Mouse (Mus musculus) MEL (cell line): ENCODE data around the gene Krt18. TPM values are rescaled to one million over a fixed set of nuclear protein-coding genes. Genes with fewer than 3 reads are reported as not detected.

ENCODE experiments used
- DNase-seq: peaks from one replicate; pipeline ENCODE4 v3.0.0; 2011; ENCODE audit warnings: low read depth, low spot score
- H3K27ac ChIP-seq: 2 replicates; pipeline ENCODE4 v1.5.1; 2012; ENCODE audit warnings: low read depth, mild to moderate bottlenecking, control low read depth, low read length, moderate library complexity; ENCODE audit not compliant: control insufficient read depth
- H3K27me3 ChIP-seq, 2 experiments: fragments of 150-350 bp in 1 of 2; sonication (generic) in 1 of 2; 2 replicates each; pipeline ENCODE4 v1.6.1; 2012; ENCODE audit warnings: low read length in 2 of 2, mild to moderate bottlenecking in 2 of 2, improper control_type of control experiment in 1 of 2, moderate library complexity in 1 of 2; ENCODE audit not compliant: insufficient read depth in 2 of 2, control insufficient read depth in 1 of 2
- H3K36me3 ChIP-seq, 2 experiments: 2 replicates each; pipeline ENCODE4 v1.6.1; 2012 to 2014; ENCODE audit warnings: low read length in 2 of 2, improper control_type of control experiment in 1 of 2, inconsistent platforms in 1 of 2, mild to moderate bottlenecking in 1 of 2; ENCODE audit not compliant: insufficient read depth in 2 of 2, control insufficient read depth in 1 of 2
- H3K4me1 ChIP-seq, 2 experiments: fragments of 150-350 bp in 1 of 2; sonication (generic) in 1 of 2; 2 replicates each; pipeline ENCODE4 v1.6.1; 2012; ENCODE audit warnings: low read length in 2 of 2, improper control_type of control experiment in 1 of 2, mild to moderate bottlenecking in 1 of 2; ENCODE audit not compliant: insufficient read depth in 2 of 2, control insufficient read depth in 1 of 2
- H3K4me3 ChIP-seq, 2 experiments: fragments of 150-350 bp in 1 of 2; sonication (generic) in 1 of 2; 2 replicates each; pipeline ENCODE4 v1.5.1; 2012; ENCODE audit warnings: low read depth in 2 of 2, low read length in 2 of 2, mild to moderate bottlenecking in 2 of 2, moderate library complexity in 2 of 2, control low read depth in 1 of 2, improper control_type of control experiment in 1 of 2; ENCODE audit not compliant: control insufficient read depth in 1 of 2, insufficient read depth in 1 of 2
- H3K79me2 ChIP-seq: 2 replicates; pipeline ENCODE4 v1.6.1; 2012; ENCODE audit warnings: mild to moderate bottlenecking, low read length, moderate library complexity; ENCODE audit not compliant: control insufficient read depth, poor library complexity, insufficient read depth
- H3K9ac ChIP-seq: 2 replicates; pipeline ENCODE4 v1.6.1; 2012; ENCODE audit warnings: low read depth, mild to moderate bottlenecking, control low read depth, low read length, moderate library complexity; ENCODE audit not compliant: control insufficient read depth, poor library complexity, severe bottlenecking
- H3K9me3 ChIP-seq: fragments of 150-350 bp; sonication (generic); replicated peaks from 2 replicates; pipeline ENCODE4 v1.6.1; 2012; ENCODE audit warnings: mild to moderate bottlenecking, low read length, improper control_type of control experiment, moderate library complexity; ENCODE audit not compliant: insufficient read depth
- BHLHE40 ChIP-seq: IDR thresholded peaks from 2 replicates; pipeline ENCODE4 v1.6.1; 2012; ENCODE audit warnings: low read depth, mild to moderate bottlenecking, inconsistent platforms, low read length, improper control_type of control experiment, borderline replicate concordance
- CHD1 ChIP-seq: IDR thresholded peaks from 2 replicates; pipeline ENCODE4 v1.6.1; 2012; ENCODE audit warnings: low read depth, mild to moderate bottlenecking, inconsistent platforms, low read length, improper control_type of control experiment
- CHD2 ChIP-seq: IDR thresholded peaks from 2 replicates; pipeline ENCODE4 v1.6.1; 2011; ENCODE audit warnings: low read length, improper control_type of control experiment
- CTCF ChIP-seq, 3 experiments: IDR thresholded peaks in 2 of 3; conservative IDR thresholded peaks in 1 of 3; 2 replicates each; pipeline ENCODE4 v1.5.1; 2011 to 2012; ENCODE audit warnings: low read length in 3 of 3, low read depth in 2 of 3, mild to moderate bottlenecking in 2 of 3, improper control_type of control experiment in 1 of 3, inconsistent platforms in 1 of 3, mixed read lengths in 1 of 3, moderate library complexity in 1 of 3; ENCODE audit not compliant: control insufficient read depth in 1 of 3, insufficient read depth in 1 of 3, poor library complexity in 1 of 3, severe bottlenecking in 1 of 3
- ELF1 ChIP-seq: IDR thresholded peaks from 2 replicates; pipeline ENCODE4 v1.6.1; 2014; ENCODE audit warnings: low read depth, mild to moderate bottlenecking, inconsistent platforms, low read length, improper control_type of control experiment, moderate library complexity
- ETS1 ChIP-seq: IDR thresholded peaks from 2 replicates; pipeline ENCODE4 v1.6.1; 2012; ENCODE audit warnings: low read depth, mild to moderate bottlenecking, inconsistent platforms, low read length, improper control_type of control experiment, moderate library complexity
- GABPA ChIP-seq: IDR thresholded peaks from 2 replicates; pipeline ENCODE4 v1.6.1; 2012; ENCODE audit warnings: low read depth, mild to moderate bottlenecking, inconsistent platforms, low read length, improper control_type of control experiment, moderate library complexity
- GATA1 ChIP-seq: IDR thresholded peaks from 2 replicates; pipeline ENCODE4 v1.6.1; 2011; ENCODE audit warnings: low read depth, low read length, improper control_type of control experiment
- HCFC1 ChIP-seq: IDR thresholded peaks from 2 replicates; pipeline ENCODE4 v1.6.1; 2012; ENCODE audit warnings: low read depth, mild to moderate bottlenecking, inconsistent platforms, low read length, improper control_type of control experiment, moderate library complexity
- JUND ChIP-seq: IDR thresholded peaks from 2 replicates; pipeline ENCODE4 v1.6.1; 2011; ENCODE audit warnings: low read depth, mild to moderate bottlenecking, improper control_type of control experiment, low read length
- KAT2A ChIP-seq: conservative IDR thresholded peaks from 2 replicates; pipeline ENCODE4 v1.6.1; 2012; ENCODE audit warnings: low read depth, low read length, improper control_type of control experiment, inconsistent platforms
- MAFK ChIP-seq: IDR thresholded peaks from 2 replicates; pipeline ENCODE4 v1.6.1; 2011; ENCODE audit warnings: low read depth, mild to moderate bottlenecking, low read length, improper control_type of control experiment, borderline replicate concordance
- MAX ChIP-seq: IDR thresholded peaks from 2 replicates; pipeline ENCODE4 v1.6.1; 2011; ENCODE audit warnings: low read length, improper control_type of control experiment
- MAZ ChIP-seq: IDR thresholded peaks from 2 replicates; pipeline ENCODE4 v1.6.1; 2012; ENCODE audit warnings: low read depth, mild to moderate bottlenecking, inconsistent platforms, low read length, improper control_type of control experiment
- MEF2A ChIP-seq: IDR thresholded peaks from 2 replicates; pipeline ENCODE4 v1.6.1; 2014; ENCODE audit warnings: low read depth, mild to moderate bottlenecking, inconsistent platforms, low read length, improper control_type of control experiment; ENCODE audit not compliant: poor library complexity, insufficient replicate concordance, severe bottlenecking; ENCODE audit errors: extremely low read depth
- MXI1 ChIP-seq: IDR thresholded peaks from 2 replicates; pipeline ENCODE4 v1.6.1; 2011; ENCODE audit warnings: mild to moderate bottlenecking, low read depth, low read length, improper control_type of control experiment
- MYB ChIP-seq: IDR thresholded peaks from 2 replicates; pipeline ENCODE4 v1.6.1; 2011; ENCODE audit warnings: mild to moderate bottlenecking, low read depth, low read length, improper control_type of control experiment
- MYC ChIP-seq: IDR thresholded peaks from 2 replicates; pipeline ENCODE4 v1.6.1; 2011; ENCODE audit warnings: low read depth, mild to moderate bottlenecking, low read length, improper control_type of control experiment, moderate library complexity
- NELFE ChIP-seq: IDR thresholded peaks from 2 replicates; pipeline ENCODE4 v1.6.1; 2011; ENCODE audit warnings: low read depth, low read length, improper control_type of control experiment
- NRF1 ChIP-seq: IDR thresholded peaks from 2 replicates; pipeline ENCODE4 v1.6.1; 2014; ENCODE audit warnings: low read depth, mild to moderate bottlenecking, inconsistent platforms, low read length, improper control_type of control experiment, moderate library complexity; ENCODE audit not compliant: poor library complexity, insufficient read depth, severe bottlenecking
- POLR2A ChIP-seq, 2 experiments: IDR thresholded peaks; 2 replicates each; pipeline ENCODE4 v1.6.1; 2011 to 2012; ENCODE audit warnings: low read length in 2 of 2, mild to moderate bottlenecking in 2 of 2, control low read depth in 1 of 2, improper control_type of control experiment in 1 of 2, low read depth in 1 of 2, moderate library complexity in 1 of 2; ENCODE audit not compliant: control insufficient read depth in 1 of 2, insufficient read depth in 1 of 2, poor library complexity in 1 of 2
- POLR2AphosphoS2 ChIP-seq: IDR thresholded peaks from 2 replicates; pipeline ENCODE4 v1.6.1; 2011; ENCODE audit warnings: low read length, improper control_type of control experiment
- POLR2AphosphoS5 ChIP-seq: IDR thresholded peaks from 2 replicates; pipeline ENCODE4 v1.6.1; 2012; ENCODE audit warnings: low read depth, borderline replicate concordance, mild to moderate bottlenecking, inconsistent platforms, low read length, moderate library complexity, mixed read lengths
- RAD21 ChIP-seq: IDR thresholded peaks from 2 replicates; pipeline ENCODE4 v1.6.1; 2011; ENCODE audit warnings: mild to moderate bottlenecking, low read depth, low read length, improper control_type of control experiment
- RCOR1 ChIP-seq: IDR thresholded peaks from 2 replicates; pipeline ENCODE4 v1.6.1; 2012; ENCODE audit warnings: low read depth, mild to moderate bottlenecking, inconsistent platforms, low read length, improper control_type of control experiment
- SIN3A ChIP-seq: IDR thresholded peaks from 2 replicates; pipeline ENCODE4 v1.6.1; 2012; ENCODE audit warnings: low read length, improper control_type of control experiment, inconsistent platforms
- SMC3 ChIP-seq: IDR thresholded peaks from 2 replicates; pipeline ENCODE4 v1.6.1; 2011; ENCODE audit warnings: low read depth, low read length, improper control_type of control experiment
- TAL1 ChIP-seq: IDR thresholded peaks from 2 replicates; pipeline ENCODE4 v1.6.1; 2012; ENCODE audit warnings: mild to moderate bottlenecking, inconsistent platforms, low read length, moderate library complexity, mixed read lengths
- TBP ChIP-seq: IDR thresholded peaks from 2 replicates; pipeline ENCODE4 v1.8.0; 2011; ENCODE audit warnings: low read depth, low read length, improper control_type of control experiment
- TCF12 ChIP-seq: IDR thresholded peaks from 2 replicates; pipeline ENCODE4 v1.6.1; 2014; ENCODE audit warnings: low read depth, mild to moderate bottlenecking, inconsistent platforms, low read length, improper control_type of control experiment, moderate library complexity
- UBTF ChIP-seq: IDR thresholded peaks from 2 replicates; pipeline ENCODE4 v1.6.1; 2012; ENCODE audit warnings: low read depth, mild to moderate bottlenecking, inconsistent platforms, low read length, improper control_type of control experiment, moderate library complexity, borderline replicate concordance; ENCODE audit not compliant: insufficient read depth
- USF1 ChIP-seq: IDR thresholded peaks from 2 replicates; pipeline ENCODE4 v1.6.1; 2014; ENCODE audit warnings: low read depth, mild to moderate bottlenecking, inconsistent platforms, low read length, improper control_type of control experiment, moderate library complexity
- USF2 ChIP-seq, 2 experiments: IDR thresholded peaks; 2 replicates each; pipeline ENCODE4 v1.6.1; 2011 to 2012; ENCODE audit warnings: improper control_type of control experiment in 2 of 2, low read length in 2 of 2, borderline replicate concordance in 1 of 2, inconsistent platforms in 1 of 2, low read depth in 1 of 2, mild to moderate bottlenecking in 1 of 2; ENCODE audit not compliant: insufficient read depth in 1 of 2
- ZC3H11A ChIP-seq: IDR thresholded peaks from 2 replicates; pipeline ENCODE4 v1.6.1; 2012; ENCODE audit warnings: low read depth, mild to moderate bottlenecking, inconsistent platforms, low read length, improper control_type of control experiment
- ZKSCAN1 ChIP-seq: IDR thresholded peaks from 2 replicates; pipeline ENCODE4 v1.6.1; 2012; ENCODE audit warnings: low read depth, mild to moderate bottlenecking, inconsistent platforms, low read length, improper control_type of control experiment, moderate library complexity
- ZMIZ1 ChIP-seq: IDR thresholded peaks from 2 replicates; pipeline ENCODE4 v1.6.1; 2012; ENCODE audit warnings: low read depth, mild to moderate bottlenecking, inconsistent platforms, low read length, improper control_type of control experiment, moderate library complexity
- ZNF384 ChIP-seq: IDR thresholded peaks from 2 replicates; pipeline ENCODE4 v1.6.1; 2012; ENCODE audit warnings: low read depth, mild to moderate bottlenecking, inconsistent platforms, low read length, improper control_type of control experiment
- polyA plus RNA-seq, 2 experiments: library from polyadenylated mRNA; stranded (reverse) in 1 of 2; unstranded in 1 of 2; fragments of >175 nt in 1 of 2; fragments of >200 nt in 1 of 2; gene quantifications; 2 replicates each; pipeline versions ENCODE4 v1.2.1 to v1.2.4; 2012; ENCODE audit warnings: low replicate concordance in 2 of 2, low read depth in 1 of 2; ENCODE audit not compliant: insufficient read length in 2 of 2, insufficient read depth in 1 of 2, missing spikeins in 1 of 2
- total RNA-seq: library from RNA; depleted of rRNA; stranded (reverse); fragments of 300-350 nt; gene quantifications from 2 replicates; pipeline ENCODE4 v1.2.3, GENCODE M21; 2012

Krt18 gene
- total and polyA plus RNA-seq, 3 experiments, result 0.08 TPM; not detected in 2

DNA sequence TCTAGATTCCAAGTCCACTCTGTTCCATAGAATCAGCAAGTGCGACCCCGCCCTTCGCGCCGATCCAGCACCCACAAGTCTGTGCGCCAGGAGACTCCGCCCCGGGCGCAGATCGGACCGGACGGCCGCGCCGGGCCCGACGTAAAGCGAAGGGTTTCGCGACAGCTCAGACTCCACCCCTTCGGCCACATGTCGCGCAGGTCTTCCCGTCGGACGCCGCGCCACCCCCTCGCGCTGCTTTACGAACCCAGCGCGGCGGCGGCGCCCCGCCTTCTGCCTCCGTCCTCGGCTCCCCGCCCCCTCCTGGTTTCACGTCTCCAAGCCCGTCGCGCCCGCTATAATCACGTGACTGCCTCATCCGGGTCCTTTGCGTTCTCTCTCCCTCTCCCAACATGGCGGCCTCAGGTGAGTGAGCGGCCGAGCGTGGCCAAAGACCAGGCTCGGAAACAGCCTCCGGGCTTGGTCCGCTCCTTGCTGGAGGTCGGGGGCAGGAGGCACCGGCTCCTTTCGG, 45.6 kb downstream of the Krt18 start, which contains the start of gene Eif4b:
Eif4b (plus strand) TSS at position 215 of the 511 bp plus-strand sequence.
- Histone ChIP-seq H3K4me3 (peak within 1 kb of the TSS; percentile 90 to 92), H3K4me1 (peaks cover 13 to 35% of the 10 kb centered on the region in 2 experiments), H3K36me3 (peaks cover 17 to 52% of the 10 kb centered on the region in 2 experiments), H3K9me3 (no peaks in the 10 kb centered on the region), H3K27ac (peak within 1 kb of the TSS; percentile 79), H3K79me2 (peaks cover 51% of the 10 kb centered on the region), H3K9ac (peak within 1 kb of the TSS; percentile 94), H3K27me3 (peaks cover 0 to 1% of the 10 kb centered on the region in 2 experiments; a peak in 1 of 4 replicates)
- DNase-seq, result peak; percentile 100
- peak in 1 of 2 experiments; percentile 83; a peak in 3 of 4 replicates for TF ChIP-seq USF2 (IDR thresholded peaks at IDR 0.05; ENCODE audit: borderline replicate concordance in 1 of 2, insufficient read depth in 1 of 2, low read depth in 1 of 2, low read length in 2 of 2)
- TF ChIP-seq CTCF (IDR thresholded peaks at IDR 0.05 in 2 of 3, conservative IDR thresholded peaks at IDR 0.05 in 1 of 3; ENCODE audit: control insufficient read depth in 1 of 3, insufficient read depth in 1 of 3, low read depth in 2 of 3, low read length in 3 of 3, poor library complexity in 1 of 3, severe bottlenecking in 1 of 3), result no peak
- TF ChIP-seq ZC3H11A, result no peak
- peak; percentile 85; the same call in 1 of the 2 replicates for TF ChIP-seq MYC
- no peak for TF ChIP-seq TAL1
- TF ChIP-seq POLR2AphosphoS5, result no peak
- peak; percentile 85 to 86 for TF ChIP-seq POLR2A (IDR thresholded peaks at IDR 0.05; ENCODE audit: control insufficient read depth in 1 of 2, insufficient read depth in 1 of 2, low read depth in 1 of 2, low read length in 2 of 2, poor library complexity in 1 of 2)
- no peak for TF ChIP-seq MAFK
- no peak for TF ChIP-seq RCOR1
- no peak for TF ChIP-seq SMC3
- no peak for TF ChIP-seq GABPA
- no peak for TF ChIP-seq MEF2A
- TF ChIP-seq ZNF384, result no peak
- TF ChIP-seq MYB, result no peak
- no peak for TF ChIP-seq CHD1
- TF ChIP-seq ELF1, result no peak
- TF ChIP-seq BHLHE40, result peak; percentile 91; the same call in 1 of the 2 replicates
- TF ChIP-seq MXI1, result no peak; the same call in 1 of the 2 replicates
- peak; percentile 81 for TF ChIP-seq NELFE
- TF ChIP-seq KAT2A, result peak; percentile 91
- TF ChIP-seq UBTF, result no peak
- peak; percentile 93 for TF ChIP-seq HCFC1
- TF ChIP-seq MAZ, result peak; percentile 76
- no peak for TF ChIP-seq JUND
- no peak for TF ChIP-seq CHD2
- TF ChIP-seq MAX, result no peak; the same call in none of the 2 replicates
- TF ChIP-seq NRF1, result peak; percentile 69
- TF ChIP-seq SIN3A, result peak; percentile 38; the same call in 1 of the 2 replicates
- peak; percentile 92 for TF ChIP-seq POLR2AphosphoS2
- no peak for TF ChIP-seq GATA1
- peak; percentile 97 for TF ChIP-seq USF1
- TF ChIP-seq TCF12, result peak; percentile 68
- TF ChIP-seq ZMIZ1, result peak; percentile 48; the same call in 1 of the 2 replicates
- TF ChIP-seq RAD21, result no peak
- peak; percentile 23; the same call in 1 of the 2 replicates for TF ChIP-seq ETS1
- no peak for TF ChIP-seq ZKSCAN1
- TF ChIP-seq TBP, result peak; percentile 86
